Mouse (Mus musculus) cerebellum, adult 9-10 months (tissue): ENCODE measurements at regions not wholly inside any gene's neighbourhood (a gene's known extent, or its start where the extent isn't known, plus 50 kb on each side); places are given as distances from the start of the nearest gene placed in this dataset.

Source experiments
- DNase-seq: peaks from one replicate; pipeline ENCODE4 v3.0.0; 2022

- DNase-seq: no peak
These were observed 961.9 kb downstream of the Slitrk1 start for GRCm38 (mm10) chr14:107952076-107952475.

GRCm38 (mm10) chr14:107903717-107904116 is 1010.2 kb downstream of the Slitrk1 start:
- DNase-seq: no peak

- no peak for DNase-seq
These were observed 1012.1 kb downstream of the Slitrk1 start for GRCm38 (mm10) chr14:107901823-107902222.

GRCm38 (mm10) chr14:107860895-107861294 is 1053.1 kb downstream of the Slitrk1 start:
- no peak for DNase-seq

GRCm38 (mm10) chr14:107849688-107850087 is 1064.3 kb downstream of the Slitrk1 start:
- no peak for DNase-seq

- no peak for DNase-seq
These were observed 1068.4 kb downstream of the Slitrk1 start for GRCm38 (mm10) chr14:107845289-107846215.

GRCm38 (mm10) chr14:107844533-107844932 is 1069.4 kb downstream of the Slitrk1 start:
- DNase-seq: no peak

- DNase-seq: no peak
These were observed 1081.0 kb downstream of the Slitrk1 start for GRCm38 (mm10) chr14:107832976-107833375.

- DNase-seq: no peak
These were observed 1128.7 kb downstream of the Slitrk1 start for GRCm38 (mm10) chr14:107785242-107785641.
